Mouse (Mus musculus) intestine, embryonic 16.5 days (tissue): ENCODE results near the gene Ptges2. TPM values are rescaled to one million over a fixed set of nuclear protein-coding genes. Genes with fewer than 3 reads are reported as not detected.

ENCODE experiments used
- ATAC-seq: fragments of 200-750 bp; cut with Nextera tagmentation; 2 replicates; pipeline ENCODE4 v1.8.0; 2017; ENCODE audit warnings: moderate TSS enrichment, moderate library complexity
- H3K27ac ChIP-seq: fragments of 300-500 bp; sonication (generic); 2 replicates; pipeline ENCODE4 v1.5.1; 2014; ENCODE audit warnings: mild to moderate bottlenecking, low read length
- H3K27me3 ChIP-seq: fragments of 300-500 bp; sonication (generic); replicated peaks from 2 replicates; pipeline ENCODE4 v1.6.1; 2014; ENCODE audit warnings: low read length, control low read depth, mixed read lengths; ENCODE audit not compliant: control insufficient read depth, insufficient read depth
- H3K36me3 ChIP-seq: fragments of 300-500 bp; sonication (generic); 2 replicates; pipeline ENCODE4 v1.6.1; 2014; ENCODE audit warnings: low read length, control low read depth; ENCODE audit not compliant: control insufficient read depth, insufficient read depth
- H3K4me1 ChIP-seq: fragments of 300-500 bp; sonication (generic); 2 replicates; pipeline ENCODE4 v1.6.1; 2014; ENCODE audit warnings: low read length, control low read depth, mixed read lengths; ENCODE audit not compliant: control insufficient read depth, insufficient read depth
- H3K4me2 ChIP-seq: fragments of 300-500 bp; sonication (generic); 2 replicates; pipeline ENCODE4 v1.6.1; 2014; ENCODE audit warnings: low read depth, low read length, control low read depth
- H3K4me3 ChIP-seq: fragments of 300-500 bp; sonication (generic); 2 replicates; pipeline ENCODE4 v1.5.1; 2014; ENCODE audit warnings: mild to moderate bottlenecking, low read length
- H3K9ac ChIP-seq: fragments of 300-500 bp; sonication (generic); 2 replicates; pipeline ENCODE4 v1.6.1; 2014; ENCODE audit warnings: low read depth, low read length
- H3K9me3 ChIP-seq: fragments of 300-500 bp; sonication (generic); 2 replicates; pipeline ENCODE4 v1.6.1; 2016; ENCODE audit warnings: low read length, control low read depth; ENCODE audit not compliant: control insufficient read depth
- WGBS: fragments of 180-500 bp; shearing (Covaris S2); extraction: QIAGEN DNeasy Blood & Tissue Kit; methylation state at CpG from one replicate; pipeline ENCODE4 v1.1.7; 2014; 5-methylcytosine and 5-hydroxymethylcytosine counted together
- polyA plus RNA-seq: library from polyadenylated mRNA; unstranded; fragments of >200 nt; fragmentation: Nextera tagmentation; extraction: Ambion mirVana; gene quantifications from 2 replicates; pipeline ENCODE4 v1.2.1, GENCODE M21; 2015

The Ptges2 gene
- polyA plus RNA-seq, 1 experiment from 2014 or later: 49.8 TPM

DNA sequence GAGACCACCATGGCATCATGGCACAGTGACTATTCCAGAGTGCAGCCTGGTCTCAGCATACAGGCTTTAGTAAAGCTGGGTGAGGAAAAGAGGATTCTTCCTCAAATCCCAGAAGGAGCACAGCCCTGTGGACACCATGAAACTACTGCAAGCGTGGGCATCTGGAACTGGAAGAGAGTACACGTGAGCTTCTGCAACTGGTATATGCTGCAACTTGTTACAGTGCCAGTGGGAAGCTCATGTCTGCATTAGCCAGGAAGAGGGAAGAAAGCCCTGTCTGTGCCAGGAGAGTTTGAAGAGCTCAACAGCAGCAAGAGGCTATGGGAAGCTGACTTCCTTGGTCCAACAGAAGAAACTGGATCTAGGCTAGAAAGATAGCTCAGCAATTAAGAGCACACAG lies 13.0 kb upstream of the Ptges2 start:
- WGBS: 81% methylated on average over 2 of the region's 2 CpGs
- Histone ChIP-seq H3K27ac (no peak overlapping the region), H3K4me2 (no peak overlapping the region), H3K4me3 (no peak overlapping the region), H3K36me3 (peaks cover 6% of the 10 kb centered on the region; the same call in 1 of the 2 replicates), H3K4me1 (peaks cover 4% of the 10 kb centered on the region; the same call in 1 of the 2 replicates), H3K9ac (no peak overlapping the region), H3K27me3 (no peaks in the 10 kb centered on the region; the same call in 1 of the 2 replicates), H3K9me3 (no peaks in the 10 kb centered on the region)
- no peak for ATAC-seq

DNA sequence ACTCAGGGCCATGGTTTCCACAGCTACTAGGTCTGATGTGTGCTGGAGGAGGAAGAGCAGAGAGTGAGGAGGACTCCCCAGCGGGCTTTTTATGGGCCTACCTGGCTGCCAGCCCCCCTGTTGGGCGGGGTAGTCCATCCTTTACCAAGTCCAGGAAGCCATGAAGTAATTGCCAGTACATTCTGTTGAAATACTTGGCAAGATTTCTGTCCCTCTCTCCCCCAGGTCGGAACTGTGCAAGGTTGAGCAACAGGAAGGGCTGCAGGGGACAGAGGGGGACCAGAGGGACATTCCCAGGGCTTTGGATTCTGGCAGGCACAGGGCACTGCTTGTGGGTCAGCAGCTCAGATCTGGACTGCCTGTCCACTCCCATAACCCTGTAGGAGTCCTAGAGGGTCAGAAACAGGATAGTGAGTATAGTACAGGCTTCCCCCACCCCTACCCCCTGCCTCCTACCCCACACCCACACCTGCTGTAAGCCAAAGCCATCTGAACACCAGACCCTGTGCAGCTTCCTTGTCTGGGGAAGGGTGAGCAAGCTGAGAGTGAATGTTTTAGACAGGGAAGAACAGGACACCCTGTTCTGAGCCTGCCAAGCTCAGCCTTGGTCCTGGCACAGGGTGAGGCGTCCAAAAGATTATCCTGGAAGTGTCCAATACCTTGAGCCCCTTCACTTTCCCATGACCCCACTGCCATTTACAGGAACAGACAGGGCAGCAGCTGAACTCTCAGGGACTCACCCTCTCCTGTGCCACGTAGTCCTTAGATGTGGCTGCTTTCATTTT lies 7.8 kb upstream of the Ptges2 start, which contains the start of gene Lcn2:
Lcn2 (minus strand) TSS at position 547 of the 785 bp plus-strand sequence.
- ATAC-seq: no peak

DNA sequence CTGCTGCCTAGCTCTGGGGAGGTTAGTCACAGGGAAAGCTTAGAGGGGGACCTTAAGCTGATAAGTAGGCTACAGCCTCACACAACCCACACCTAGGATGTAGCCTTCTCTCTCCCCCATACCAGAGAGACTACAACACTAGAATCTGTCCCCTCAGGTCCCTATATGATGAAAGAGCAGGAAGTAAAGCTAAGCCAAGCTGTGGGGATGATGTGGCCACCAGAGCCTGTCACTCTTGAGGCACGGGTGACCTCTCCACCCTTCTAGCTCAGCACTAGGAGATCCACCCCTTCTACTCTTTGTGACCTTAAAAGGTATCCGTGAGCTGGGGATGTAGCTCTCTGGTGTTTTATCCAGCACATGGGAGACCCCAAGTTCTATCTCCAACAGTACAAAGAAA lies 6.5 kb upstream of the Ptges2 start:
- H3K36me3 ChIP-seq: no peaks in the 10 kb centered on the region
- H3K4me2 ChIP-seq: no peak overlapping the region
- H3K9me3 ChIP-seq: no peaks in the 10 kb centered on the region
- no peak for ATAC-seq
- H3K4me1 ChIP-seq: no peaks in the 10 kb centered on the region
- no peak overlapping the region for H3K27ac ChIP-seq
- H3K9ac ChIP-seq: no peak overlapping the region
- no peak overlapping the region for H3K4me3 ChIP-seq
- 68% methylated on average over 2 of the region's 2 CpGs for WGBS
- no peaks in the 10 kb centered on the region for H3K27me3 ChIP-seq

More for the DNA sequence above, 7.8 kb upstream of the Ptges2 start, which contains the start of gene Lcn2:
- no peaks in the 10 kb centered on the region; the same call in 1 of the 2 replicates for H3K27me3 ChIP-seq
- H3K36me3 ChIP-seq: no peaks in the 10 kb centered on the region
- no peak within 1 kb of the TSS for H3K4me3 ChIP-seq
- H3K27ac ChIP-seq: no peak within 1 kb of the TSS
- no peak within 1 kb of the TSS for H3K9ac ChIP-seq
- no peak within 1 kb of the TSS for H3K4me2 ChIP-seq
- no peaks in the 10 kb centered on the region for H3K4me1 ChIP-seq
- no peaks in the 10 kb centered on the region for H3K9me3 ChIP-seq
- WGBS: 65% methylated on average over 5 of the region's 5 CpGs

DNA sequence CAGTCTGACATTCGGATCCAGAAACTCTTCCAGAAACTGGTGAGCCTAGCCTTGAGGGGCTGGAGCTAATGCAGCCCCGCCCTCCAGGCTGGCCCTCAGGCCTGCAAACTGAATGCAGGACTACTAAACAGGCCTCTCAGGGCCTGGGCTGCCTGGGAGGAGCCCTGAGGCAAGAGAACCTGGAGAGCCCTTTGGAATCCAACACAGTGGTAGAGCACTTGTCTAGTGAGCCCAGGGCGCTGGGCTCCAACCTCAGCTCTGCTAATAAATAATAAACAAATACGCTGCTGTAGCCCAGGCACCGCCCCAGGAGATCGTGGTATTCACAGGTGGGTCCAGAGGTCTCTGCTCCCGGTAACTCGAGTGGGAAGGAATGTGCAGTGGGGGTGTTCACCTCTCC lies 4.8 kb upstream of the Ptges2 start:
- no peaks in the 10 kb centered on the region for H3K9me3 ChIP-seq
- ATAC-seq: no peak
- 62% methylated on average over 8 of the region's 8 CpGs for WGBS

DNA sequence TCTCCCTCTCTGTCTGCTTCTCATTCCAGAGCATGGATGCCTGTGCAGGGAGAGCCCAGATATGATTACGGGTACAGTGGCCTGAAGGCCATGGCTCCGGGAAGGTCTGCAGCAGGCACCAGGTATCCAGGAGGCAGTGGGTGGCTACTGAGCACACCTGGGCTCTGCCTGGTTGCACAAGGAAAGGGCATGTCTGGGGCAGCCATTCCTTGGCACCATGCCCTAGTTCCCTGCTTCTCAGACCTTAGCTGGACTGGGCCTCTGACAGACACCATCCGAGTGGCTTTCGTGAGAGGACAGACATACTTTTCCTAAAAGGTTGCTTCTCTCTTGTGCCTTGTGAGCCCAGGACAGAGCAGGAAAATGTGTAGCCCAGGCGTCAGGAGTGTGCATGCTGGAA lies 3.6 kb upstream of the Ptges2 start:
- Histone ChIP-seq H3K36me3 (no peaks in the 10 kb centered on the region), H3K27ac (no peak overlapping the region), H3K27me3 (no peaks in the 10 kb centered on the region), H3K4me2 (no peak overlapping the region), H3K9me3 (no peaks in the 10 kb centered on the region), H3K4me1 (peaks cover 5% of the 10 kb centered on the region), H3K4me3 (no peak overlapping the region), H3K9ac (no peak overlapping the region)
- 90% methylated on average over 5 of the region's 5 CpGs for WGBS
- ATAC-seq: no peak

More for the DNA sequence above, 4.8 kb upstream of the Ptges2 start:
- H3K4me3 ChIP-seq: no peak overlapping the region
- no peak overlapping the region for H3K9ac ChIP-seq
- H3K36me3 ChIP-seq: no peaks in the 10 kb centered on the region
- no peak overlapping the region for H3K27ac ChIP-seq
- H3K4me2 ChIP-seq: no peak overlapping the region
- H3K27me3 ChIP-seq: no peaks in the 10 kb centered on the region
- 0 out of 2 replicates have a peak, but pooled peaks cover 4% of the 10 kb centered on the region for H3K4me1 ChIP-seq

DNA sequence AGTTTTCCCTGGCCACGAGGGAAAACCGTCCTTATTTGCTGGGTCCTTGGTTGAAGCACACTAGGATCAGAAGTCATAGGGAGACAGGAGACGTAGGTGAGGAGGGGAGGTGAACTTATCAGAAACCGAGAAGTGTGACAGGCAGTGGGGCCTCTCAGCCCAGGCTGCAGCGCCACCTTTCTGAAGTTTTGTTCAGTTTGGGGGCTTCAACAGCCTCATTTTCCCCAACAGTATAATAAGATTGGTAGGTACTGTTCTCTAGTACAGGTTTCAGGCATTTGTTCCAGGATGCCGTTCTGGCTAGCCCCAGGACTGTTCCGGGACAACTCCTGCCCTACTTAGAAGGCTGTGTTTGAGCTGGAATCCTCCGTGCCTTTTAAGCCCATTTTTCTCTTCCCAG lies 723 bp upstream of the Ptges2 start:
- ATAC-seq: no peak

DNA sequence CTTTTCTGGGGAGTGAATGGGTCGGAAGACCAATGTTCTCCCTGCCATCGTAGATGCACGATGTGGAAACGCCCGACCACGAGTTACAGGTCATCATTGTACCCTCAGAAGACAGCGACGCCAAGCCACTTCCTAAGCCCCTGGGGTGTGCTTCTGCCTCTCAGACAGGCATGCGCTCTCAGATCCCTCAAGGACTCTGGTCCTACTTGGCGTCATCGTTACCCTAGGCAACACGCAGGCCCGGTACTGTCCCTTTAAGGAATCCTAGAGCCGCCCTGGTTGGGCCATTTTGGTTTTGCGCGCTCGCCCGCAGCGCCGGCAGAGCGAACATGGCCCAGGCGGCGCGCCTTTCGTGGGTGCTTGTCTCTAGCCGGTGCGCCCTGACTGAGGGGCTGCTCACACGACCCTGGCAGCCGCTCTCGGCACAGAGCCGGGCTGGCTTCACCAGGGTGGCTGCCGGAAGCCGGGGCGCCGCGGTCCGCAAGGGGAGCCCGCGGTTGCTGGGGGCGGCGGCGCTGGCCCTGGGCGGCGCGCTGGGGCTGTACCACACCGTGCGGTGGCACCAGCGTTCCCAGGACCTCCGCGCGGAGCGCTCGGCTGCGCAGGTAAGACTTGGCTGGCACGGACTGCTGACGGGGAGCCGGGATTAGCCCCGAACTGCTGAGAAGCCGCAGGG lies 388 bp downstream of the Ptges2 start:
- under 1% methylated on average over 59 of the region's 59 CpGs for WGBS
- H3K27me3 ChIP-seq: no peaks in the 10 kb centered on the region
- H3K4me1 ChIP-seq: peaks cover 16% of the 10 kb centered on the region
- H3K4me2 ChIP-seq: peak overlapping the region; percentile 82
- H3K4me3 ChIP-seq: peak overlapping the region; percentile 72
- peak; percentile 95 for ATAC-seq
- 0 out of 2 replicates have a peak, but pooled peaks cover 3% of the 10 kb centered on the region for H3K36me3 ChIP-seq
- H3K9me3 ChIP-seq: no peaks in the 10 kb centered on the region
- H3K27ac ChIP-seq: peak overlapping the region; percentile 95
- peak overlapping the region; percentile 80 for H3K9ac ChIP-seq

More for the DNA sequence above, 723 bp upstream of the Ptges2 start:
- WGBS: 3% methylated on average over 8 of the region's 8 CpGs
- no peaks in the 10 kb centered on the region for H3K27me3 ChIP-seq
- peak overlapping the region; percentile 95 for H3K27ac ChIP-seq
- peaks cover 11% of the 10 kb centered on the region for H3K4me1 ChIP-seq
- peak overlapping the region; percentile 82 for H3K4me2 ChIP-seq
- H3K9me3 ChIP-seq: no peaks in the 10 kb centered on the region
- H3K9ac ChIP-seq: peak overlapping the region; percentile 80
- no peaks in the 10 kb centered on the region for H3K36me3 ChIP-seq
- peak overlapping the region; percentile 72 for H3K4me3 ChIP-seq

DNA sequence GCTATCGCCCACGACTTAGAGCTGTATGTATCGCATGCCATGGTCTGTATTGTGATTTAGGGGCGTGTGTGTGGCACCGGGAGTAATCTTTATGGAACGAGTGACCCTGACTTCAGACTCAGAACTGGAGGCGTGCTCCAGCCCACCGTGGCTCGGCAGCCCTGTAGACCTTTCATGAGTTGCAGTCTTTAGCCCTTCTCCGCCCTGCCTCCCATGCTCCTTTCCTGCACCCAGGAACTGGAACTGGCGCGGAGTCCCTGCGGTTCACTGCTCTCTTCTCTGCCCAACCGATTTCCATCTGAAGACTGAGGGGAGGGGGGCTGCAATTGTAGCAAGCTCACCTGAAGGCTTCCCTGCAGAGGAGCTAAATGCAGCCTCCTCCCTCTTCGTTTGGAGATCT lies 999 bp downstream of the Ptges2 start:
- WGBS: under 1% methylated on average over 15 of the region's 15 CpGs
- peak overlapping the region; percentile 95 for H3K27ac ChIP-seq
- H3K4me3 ChIP-seq: peak overlapping the region; percentile 72
- H3K4me1 ChIP-seq: peaks cover 16% of the 10 kb centered on the region
- no peaks in the 10 kb centered on the region for H3K27me3 ChIP-seq
- H3K36me3 ChIP-seq: 0 out of 2 replicates have a peak, but pooled peaks cover 3% of the 10 kb centered on the region
- peak overlapping the region; percentile 82 for H3K4me2 ChIP-seq
- no peak for ATAC-seq
- H3K9ac ChIP-seq: peak overlapping the region; percentile 80
- no peaks in the 10 kb centered on the region for H3K9me3 ChIP-seq

DNA sequence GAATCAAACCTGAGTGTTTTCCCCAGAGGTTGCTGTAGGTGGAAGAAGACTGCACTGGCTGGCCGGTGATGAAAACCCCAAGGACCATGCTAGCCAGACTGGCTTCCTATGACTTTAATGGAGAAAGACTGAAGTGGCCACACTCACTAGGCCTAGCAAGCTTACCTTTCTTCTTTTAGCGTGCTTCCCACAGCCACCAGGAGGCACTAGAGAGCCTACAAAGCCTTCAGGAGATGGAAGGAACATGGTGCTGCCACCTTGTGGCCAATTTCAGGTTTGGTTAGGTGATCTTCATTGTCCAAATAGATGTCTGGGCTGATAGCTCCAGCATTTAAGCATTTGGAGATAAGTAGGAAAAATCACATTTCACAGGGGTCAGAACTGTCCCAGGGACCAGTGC lies 9.0 kb downstream of the Ptges2 start:
- Histone ChIP-seq H3K9me3 (no peaks in the 10 kb centered on the region), H3K27ac (no peak overlapping the region), H3K4me2 (no peak overlapping the region), H3K27me3 (no peaks in the 10 kb centered on the region), H3K9ac (no peak overlapping the region), H3K4me3 (no peak overlapping the region), H3K36me3 (peaks cover 8% of the 10 kb centered on the region; the same call in 1 of the 2 replicates), H3K4me1 (peaks cover 13% of the 10 kb centered on the region; the same call in 1 of the 2 replicates)
- no peak for ATAC-seq
- WGBS: 15% methylated on average over 2 of the region's 2 CpGs
